Mouse (Mus musculus): ENCODE data around the gene Oaf.

Oaf gene

DNA sequence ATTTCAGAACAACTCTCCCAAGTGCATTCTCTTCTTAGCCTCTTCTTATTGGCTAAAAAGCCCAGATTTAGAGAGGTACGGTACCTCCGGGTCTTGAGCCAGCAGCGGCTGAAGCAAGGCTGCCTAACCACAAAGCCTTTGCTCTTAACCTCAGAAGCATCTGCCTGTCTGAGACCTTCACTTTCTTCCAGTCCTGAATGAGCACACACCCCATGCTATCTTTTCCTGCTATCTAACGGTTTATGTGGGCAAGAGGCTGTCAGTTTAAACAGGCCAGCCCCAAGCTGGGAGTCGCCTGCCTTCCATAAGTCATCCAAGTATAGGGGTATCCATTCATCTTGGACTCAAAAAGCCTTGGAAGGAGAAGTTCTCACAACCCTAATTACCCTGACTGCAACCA lies 2.7 kb upstream of the Oaf start:
- DNase-seq = no peak

DNA sequence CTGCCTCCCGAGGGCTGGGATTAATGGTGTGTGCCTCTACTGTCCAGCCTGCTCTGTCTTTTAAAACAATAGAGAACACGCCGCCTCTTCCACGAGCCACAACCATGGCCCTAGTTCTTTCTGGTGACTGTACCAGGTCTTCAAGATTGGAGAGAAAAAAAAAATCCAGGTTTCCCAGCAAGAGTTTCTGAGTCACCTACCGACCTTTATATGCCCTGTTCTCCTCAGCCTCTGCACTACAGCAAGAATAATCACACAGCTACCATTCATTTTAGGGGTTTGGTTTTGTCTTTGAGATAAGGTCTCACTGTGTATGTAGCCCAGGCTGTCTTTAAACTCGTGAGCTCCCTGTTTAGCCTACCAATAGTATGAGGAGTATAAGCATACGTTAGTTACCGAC lies 2.3 kb upstream of the Oaf start:
- no peak for DNase-seq

DNA sequence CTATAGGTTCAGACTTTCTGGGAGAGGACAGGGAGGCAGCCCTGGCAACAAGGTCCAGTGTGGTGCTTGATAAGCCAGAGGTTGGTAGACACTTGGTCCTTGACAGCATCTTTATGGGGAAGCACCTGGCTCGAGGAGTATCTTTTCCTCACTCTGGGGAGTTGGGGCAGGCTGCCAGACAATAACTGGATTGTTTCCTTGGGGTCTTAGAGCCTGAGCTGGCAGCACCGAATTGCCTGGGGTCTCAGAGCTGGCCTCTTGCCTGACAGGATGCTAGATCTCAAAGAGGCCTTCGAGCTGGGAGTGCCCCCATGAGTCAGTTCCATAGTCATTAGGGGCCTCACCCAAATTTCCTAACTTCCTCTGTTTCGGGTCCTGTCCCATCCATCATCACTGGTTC lies 1.6 kb upstream of the Oaf start:
- DNase-seq = no peak

DNA sequence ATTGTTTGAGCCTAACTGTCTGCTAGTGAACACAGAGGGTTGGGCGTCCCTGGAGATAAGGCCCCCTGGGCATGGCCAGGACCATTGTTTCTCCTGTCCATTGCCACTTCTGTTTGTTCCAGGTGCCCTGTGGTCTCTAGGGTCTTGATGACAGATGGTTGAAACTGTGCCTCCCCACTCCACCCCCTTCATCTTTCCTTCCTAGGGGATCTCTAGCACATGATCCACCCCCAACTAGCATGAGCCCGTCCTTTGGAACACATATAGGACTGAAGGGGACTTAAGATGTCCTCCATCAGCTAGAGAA lies 836 bp upstream of the Oaf start:
- no peak for DNase-seq

DNA sequence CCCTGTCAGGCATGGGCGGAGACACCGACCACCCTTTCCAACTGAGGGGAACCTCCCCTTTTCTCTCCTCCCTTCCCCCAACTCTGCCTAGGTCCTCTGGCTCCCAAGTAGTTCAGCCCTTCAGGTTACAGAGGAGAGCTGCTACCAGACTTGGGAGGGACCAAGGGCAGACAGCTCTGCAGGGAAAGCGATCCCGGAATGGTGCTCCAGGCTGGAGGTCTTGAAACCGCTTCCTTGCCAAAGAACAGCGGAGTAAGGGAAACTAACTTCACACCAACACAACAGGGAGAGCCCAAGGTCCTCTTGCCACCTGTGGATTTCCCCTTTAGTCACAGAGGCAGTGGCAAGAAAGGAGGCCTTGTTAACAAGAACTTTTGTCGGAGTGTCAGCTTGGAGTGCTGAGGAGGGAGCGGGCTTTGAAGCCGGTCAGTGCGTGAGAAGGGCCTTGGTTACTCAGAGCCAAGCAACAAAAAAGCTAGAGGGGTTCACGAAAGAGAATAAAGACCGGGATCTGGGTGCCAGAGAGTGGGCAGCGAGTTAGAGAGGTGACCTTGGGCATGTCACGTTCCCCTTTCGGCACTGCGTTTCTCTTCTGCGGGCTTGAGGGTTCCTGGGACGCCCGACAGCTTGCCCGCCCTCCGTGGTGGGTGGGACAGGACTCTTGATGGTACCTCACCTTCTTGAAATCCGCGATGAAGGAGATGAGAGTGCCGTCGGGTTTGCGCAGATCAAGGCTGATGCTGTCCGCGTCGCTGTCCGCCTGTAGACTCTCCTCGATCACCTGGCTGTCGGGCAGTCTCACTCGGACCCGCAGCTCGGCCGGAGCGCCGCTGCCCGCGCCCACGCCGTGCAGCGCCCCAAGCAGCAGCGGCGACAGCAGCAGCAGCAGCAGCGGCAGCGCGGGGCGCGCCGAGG lies 823 bp downstream of the Oaf start:
- DNase-seq = no peak

DNA sequence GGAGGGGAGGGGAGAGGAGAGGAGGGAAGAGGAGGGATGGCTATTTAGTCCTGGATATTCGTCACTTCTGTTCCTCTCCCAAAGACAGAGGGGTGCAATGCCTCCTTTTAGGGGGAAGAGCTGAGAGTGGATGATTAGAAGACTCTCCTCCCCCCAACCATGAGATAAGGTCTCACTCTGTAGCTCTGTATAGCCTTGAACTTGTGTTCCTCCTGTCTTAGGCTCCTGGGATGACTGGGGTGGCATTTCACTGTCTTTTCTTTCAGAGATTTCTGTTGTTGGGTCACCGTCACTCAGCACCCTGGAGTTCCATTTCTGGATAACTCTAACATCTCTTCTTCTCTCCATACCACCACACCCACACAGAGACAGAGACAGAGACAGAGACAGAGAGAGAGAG lies 1.5 kb downstream of the Oaf start:
- DNase-seq = no peak

DNA sequence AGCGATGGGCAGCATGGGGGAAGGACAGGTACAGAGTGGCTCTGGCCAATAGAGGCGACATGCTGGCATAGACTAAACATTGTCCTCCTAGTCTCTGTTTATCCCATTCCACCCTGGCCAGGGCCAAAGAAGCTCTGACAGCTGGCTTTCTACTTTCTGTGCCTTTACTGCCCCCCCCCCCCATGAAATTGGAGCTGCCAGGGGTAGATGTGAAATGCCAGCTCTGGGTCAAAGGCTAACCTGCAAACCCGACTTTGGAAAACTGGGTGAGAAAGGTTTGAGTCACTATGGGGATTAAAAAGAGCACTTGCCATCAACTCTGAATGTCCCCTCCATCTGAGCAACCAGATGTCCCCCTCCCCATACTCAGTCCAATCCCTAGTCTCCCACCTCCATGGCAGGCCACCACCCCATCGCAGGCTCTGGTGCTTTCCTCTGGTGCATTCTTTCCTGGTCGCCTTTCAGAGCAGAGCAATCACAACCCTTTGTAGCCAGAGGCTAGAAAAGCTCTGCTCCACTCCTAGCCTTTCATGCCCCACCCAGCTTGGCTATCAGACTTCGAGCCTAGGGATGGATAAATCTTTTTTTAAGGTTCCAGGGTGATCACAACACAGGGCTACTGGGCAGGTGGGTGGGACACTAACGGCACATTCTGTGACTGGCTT lies 2.5 kb downstream of the Oaf start:
- no peak for DNase-seq

DNA sequence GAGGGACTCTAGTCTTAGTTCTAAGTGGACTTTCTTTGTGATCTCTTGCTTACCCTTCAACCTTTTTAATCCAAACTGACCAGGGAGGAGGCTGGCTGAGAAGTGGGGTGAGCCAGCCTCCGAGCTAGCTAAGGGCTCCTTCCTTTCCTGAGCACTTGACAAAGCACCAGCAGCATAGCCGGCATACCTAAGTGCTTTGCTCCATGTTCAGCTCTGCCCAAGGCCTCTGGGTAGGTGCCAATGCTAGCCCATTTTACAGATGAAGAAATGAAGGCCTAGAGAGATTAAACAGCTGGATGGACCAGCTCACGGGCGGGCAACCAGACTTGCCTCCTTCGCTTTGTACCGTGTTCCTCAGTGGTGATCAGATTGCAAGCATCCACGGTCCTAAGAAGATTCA lies 3.1 kb downstream of the Oaf start:
- no peak for DNase-seq

DNA sequence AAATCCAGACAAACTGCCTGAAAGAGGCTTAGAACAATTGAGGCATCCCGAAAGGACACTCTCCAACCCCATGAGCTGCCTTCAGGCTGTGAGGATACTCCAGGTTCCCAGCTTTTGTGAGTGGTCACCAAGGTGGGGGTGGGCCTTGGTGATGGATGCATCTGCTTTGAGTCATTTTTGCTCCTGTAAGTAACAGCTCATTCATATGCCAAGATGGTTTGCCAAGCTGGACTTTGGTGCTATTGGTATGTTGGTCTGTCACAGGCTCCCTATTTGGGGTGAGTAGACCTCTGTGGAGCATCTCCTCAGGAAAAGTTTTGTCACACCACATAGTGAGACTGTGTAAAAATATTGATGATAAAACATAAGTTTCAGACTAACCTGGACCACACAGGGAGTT lies 3.6 kb downstream of the Oaf start:
- no peak for DNase-seq

DNA sequence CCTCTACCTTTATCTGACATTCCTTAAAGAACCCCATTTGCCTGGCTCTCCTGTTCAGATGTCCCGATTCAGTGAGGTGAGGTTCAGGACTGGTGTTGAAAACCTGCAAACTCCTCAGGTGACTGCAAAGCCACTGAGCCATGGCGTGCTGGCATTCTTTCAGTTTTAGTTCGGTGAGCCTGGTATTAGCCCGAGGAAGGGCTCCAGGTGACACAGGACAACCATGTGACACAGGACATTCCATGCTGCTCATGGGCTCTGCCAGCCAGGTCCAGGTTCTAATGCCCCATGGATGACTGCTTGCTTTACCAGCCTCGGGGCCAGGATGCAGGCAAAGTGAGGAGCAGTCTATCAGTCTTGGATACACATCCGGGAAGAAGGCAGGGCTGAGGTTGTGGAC lies 4.4 kb downstream of the Oaf start:
- peak; percentile 82 for DNase-seq

DNA sequence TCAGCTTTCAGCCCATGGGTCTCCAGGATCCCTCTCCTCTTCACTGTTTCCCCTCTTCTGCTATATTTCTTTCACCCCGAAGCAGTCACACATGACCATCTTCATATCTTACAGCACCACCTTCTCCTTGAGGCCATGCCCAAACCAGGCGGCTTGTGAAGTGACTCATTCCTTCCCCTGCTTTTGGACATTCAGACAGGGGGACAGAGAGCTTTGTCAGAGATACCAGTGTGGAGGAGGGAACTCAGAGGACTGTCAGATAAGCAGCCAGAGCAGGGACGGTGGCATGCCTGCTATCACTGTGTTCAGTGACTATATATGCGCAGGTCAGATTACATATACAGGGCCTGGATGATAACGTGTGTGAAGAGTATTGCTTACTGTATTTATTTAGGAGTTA lies 5.2 kb downstream of the Oaf start:
- DNase-seq = no peak

DNA sequence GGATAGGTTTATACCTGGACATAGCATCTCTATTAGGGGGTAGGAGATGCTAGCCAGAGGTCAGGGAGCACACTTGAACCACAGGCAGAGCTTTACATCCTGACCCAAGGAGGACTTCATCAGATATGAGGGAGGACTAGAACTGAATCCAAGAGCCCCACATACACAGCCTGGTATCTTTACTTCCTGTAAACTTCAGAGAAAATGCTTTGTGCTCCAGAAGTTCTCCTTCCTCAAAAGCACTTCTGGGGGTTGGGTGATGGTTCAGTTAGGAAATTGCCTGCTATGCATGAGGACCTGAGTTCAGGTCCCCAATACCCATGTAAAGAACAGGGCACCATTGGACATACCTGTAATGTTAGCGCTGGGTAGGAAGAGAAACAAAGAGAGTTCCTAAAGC lies 6.2 kb downstream of the Oaf start:
- no peak for DNase-seq

DNA sequence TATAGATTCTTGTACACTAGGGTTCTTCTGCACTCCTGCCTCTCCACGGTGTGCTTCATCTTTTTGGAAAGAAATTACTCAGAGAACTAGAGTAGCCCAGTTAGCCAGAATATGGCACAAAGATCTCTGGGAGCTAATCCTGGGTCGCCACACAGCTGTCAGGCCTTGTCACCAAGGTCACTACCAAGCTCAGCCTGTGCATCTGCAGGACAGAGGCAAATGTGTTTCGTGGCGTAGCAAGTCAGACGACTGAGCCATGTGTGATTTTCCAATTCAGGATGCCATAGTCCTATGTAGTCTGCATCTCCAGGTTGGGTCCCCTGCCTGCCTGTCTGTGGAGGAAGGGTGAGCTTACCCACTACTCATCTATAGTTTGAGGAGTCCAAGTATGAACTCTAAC lies 6.7 kb downstream of the Oaf start:
- no peak for DNase-seq

DNA sequence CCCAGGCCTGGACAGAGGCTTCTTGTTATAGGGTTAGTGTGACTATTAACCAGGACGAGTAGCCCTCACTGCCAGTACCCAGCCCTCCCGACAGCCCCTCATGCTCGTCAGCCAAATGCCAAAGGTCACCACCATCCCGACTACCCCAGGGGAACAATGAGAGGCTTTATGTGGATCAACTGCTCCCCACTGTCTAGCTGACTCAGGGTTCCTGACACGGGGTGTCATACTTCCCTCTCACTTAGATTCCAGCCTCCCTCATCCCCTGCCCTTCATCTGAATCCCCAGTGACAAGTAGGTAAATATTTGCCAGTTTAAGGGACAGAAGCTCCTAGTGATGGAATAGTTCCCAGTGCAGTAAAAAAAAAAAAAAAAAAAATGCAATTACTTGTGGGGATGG lies 7.4 kb downstream of the Oaf start:
- no peak for DNase-seq

DNA sequence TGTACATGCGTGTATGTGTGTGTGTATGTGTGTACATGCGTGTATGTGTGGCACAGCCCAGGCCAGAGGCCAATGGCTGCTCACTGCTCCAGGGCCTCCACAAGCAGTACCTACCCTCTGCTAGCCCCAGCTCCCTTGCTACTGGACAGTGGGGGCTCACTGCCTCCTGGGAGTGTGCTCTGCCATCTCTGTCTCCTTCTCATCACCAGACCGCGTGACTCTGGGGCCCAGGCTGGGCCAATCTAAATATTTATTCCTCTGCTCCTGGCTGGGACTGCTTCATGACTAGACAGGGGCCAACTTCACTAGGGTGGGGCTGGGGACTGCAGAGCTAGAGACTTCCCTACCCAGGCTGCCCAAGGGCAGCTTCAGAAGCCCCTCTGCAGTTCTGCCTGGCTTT lies 7.9 kb downstream of the Oaf start:
- DNase-seq = peak; percentile 47

DNA sequence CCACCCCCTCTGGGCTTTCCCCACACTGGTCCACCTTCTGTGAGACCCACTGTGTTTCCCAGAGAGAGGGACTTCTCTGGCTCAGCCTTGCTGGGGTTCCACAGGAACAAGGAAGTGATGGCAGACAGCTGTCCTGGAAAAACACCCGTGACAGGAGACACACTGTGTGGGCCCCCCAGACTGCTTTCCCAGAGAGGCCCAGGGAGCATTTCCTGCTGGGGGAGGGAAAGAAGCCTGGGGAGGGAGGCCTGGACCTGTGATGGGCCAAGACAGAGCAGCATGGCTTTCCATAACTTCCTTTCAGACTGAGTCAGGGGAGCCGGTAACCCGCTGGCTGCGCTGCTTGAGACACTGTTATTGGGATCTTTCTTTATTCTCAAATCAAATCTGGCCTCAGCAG lies 8.8 kb downstream of the Oaf start:
- DNase-seq = peak; percentile 74

DNA sequence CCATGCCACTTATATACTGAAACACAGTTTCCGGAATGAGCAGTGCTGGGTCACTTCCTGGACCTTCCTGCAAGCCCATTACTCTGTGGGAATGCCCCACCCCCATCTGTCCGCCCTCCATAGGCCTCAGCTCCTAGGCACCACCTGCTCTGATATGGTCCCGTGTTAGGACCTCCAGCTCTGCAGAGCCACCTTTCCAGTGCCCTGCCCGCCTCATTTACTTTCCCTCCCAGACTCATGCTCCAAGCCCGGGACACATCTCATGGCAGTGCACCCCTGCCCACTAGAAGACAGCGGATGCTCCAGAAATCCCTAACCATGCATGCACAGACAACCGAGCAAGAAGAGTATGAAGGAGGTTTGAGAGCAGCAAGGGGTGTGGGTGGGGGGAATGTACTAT lies 9.7 kb downstream of the Oaf start:
- DNase-seq = no peak

DNA sequence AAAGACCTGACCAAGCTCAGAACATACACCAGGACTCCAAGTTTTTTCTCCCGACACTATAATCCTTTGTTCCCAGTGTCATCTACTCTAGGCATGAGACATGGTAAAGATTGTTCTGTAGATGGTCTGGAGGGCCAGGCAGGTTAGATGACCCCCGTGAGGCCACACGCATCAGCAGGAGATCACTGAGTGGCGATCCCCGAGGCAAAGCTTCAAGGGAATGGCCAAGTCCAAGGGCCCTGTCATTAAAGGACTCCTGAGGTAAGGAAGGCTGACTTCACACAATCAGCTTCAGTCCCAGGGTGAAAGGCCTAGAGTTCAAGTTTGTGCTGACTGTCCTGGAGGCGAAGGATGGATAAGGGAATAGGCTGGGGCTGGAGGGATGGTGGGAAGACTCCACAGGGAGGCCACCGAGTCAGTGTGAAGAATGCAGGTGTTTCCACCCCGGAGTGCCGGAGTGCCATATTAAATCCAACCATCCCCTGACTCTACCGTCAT lies 10.3 kb downstream of the Oaf start:
- no peak for DNase-seq

DNA sequence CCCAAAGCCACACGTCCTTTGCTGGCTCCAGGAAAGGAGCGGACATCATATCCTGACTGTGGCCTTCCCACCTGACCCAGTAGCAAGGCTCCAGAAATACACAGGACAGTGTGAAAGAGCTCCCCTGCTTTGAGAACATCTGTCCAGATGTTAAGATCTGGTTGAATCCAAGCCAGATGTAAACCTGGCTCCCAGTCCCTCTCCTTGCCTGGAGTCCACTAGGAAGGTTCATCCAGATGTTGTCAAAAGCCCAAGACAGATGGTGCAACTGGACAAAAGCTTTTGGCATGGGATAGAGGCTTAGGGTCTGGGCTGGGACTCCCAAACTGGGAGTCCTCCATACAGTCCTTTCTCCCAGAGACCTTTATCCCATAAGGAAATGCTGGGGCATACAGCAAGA lies 11.0 kb downstream of the Oaf start:
- no peak for DNase-seq

DNA sequence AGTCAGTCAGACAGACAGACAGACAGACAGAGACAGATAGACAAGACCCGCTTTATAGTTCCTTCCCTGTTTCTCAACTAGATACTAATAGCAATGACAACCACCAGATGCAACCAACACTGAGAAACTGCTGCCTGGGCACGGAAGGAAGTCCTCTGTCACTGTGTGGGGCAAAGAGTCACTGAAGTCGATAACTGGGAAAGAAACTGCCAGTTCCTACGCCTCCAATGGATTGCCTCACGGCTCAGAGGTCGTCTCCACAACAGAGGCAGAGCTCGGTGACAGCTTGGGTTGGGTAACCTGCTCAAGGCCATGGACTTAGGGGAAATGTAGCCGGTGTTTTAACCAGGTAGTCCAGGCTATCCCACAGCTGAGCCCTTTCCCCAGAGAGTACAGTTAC lies 12.1 kb downstream of the Oaf start:
- DNase-seq = no peak

DNA sequence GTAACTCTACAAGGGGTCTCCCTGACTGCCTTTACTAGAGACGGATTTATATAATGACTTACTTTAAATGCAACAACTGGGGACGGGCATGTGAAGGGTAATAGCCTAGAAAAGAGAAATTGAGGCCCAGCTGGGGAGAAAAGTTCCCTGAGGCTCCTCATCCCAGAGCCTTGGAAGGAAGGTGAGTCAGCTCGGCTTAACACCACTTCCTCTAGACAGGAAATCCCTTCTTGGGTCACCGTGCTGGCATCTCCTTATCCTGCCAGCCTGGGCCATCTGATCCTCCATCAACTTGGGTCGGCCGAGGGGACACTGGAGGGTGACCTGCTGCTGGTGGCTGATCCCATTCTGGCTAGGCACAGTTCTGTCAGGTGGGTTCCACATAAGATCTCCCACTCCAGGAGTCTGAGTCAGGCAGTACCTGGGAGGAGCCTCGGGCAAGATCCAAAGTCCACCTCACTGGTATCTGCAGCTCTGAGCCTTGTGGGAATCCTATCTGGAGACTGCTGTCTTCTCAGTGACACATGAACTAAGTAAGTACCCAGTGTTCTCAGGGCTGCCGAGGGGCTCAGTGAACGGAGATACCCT lies 13.0 kb downstream of the Oaf start:
- DNase-seq = peak; percentile 72

DNA sequence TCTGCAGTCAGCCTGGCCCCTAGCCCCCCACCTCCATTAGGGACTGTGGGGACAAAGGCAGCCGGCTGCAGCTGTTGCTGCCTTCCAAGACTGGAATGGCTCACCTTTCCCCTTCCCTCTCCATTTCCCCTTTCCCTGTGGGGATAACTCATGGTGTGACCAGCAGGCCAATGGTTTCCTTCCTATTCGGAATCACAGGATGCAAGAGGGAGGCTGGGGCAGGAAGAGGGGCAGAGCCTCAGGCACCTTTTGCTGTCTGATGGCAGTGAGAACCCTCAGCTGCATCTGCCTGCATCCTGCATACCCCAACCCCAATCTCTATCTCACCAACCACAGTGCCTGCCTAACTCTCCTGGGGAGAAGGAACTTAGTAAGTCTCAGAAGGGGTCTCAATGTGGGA lies 14.2 kb downstream of the Oaf start:
- DNase-seq = no peak

DNA sequence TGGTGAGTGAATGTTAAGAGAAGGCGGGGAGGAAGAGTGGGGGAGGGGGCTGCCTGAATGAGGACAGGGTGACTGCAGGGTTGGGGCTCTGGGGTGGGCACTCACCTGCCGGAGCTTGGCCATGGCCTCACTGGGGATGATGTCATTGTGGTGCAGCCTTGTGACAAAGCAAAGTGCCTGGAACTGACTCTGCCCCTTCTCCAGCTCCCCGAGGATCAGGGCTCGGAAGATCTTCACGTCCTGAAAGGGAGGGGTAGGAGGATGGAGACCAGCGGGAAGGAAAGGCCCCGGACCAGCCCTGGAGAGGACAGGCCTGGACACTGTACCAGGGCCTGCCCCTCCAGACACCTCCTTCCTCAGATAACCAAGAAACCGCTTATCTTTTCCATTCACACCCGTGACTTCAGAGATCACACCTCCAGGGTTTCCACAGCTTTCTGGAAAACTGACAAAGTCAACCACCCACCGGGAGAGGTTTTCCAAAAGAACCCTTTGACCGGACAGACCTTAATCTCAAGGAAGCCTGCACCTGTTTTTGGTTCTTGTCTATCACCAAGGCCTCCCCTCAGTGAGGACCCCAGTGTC lies 14.8 kb downstream of the Oaf start:
- no peak for DNase-seq

DNA sequence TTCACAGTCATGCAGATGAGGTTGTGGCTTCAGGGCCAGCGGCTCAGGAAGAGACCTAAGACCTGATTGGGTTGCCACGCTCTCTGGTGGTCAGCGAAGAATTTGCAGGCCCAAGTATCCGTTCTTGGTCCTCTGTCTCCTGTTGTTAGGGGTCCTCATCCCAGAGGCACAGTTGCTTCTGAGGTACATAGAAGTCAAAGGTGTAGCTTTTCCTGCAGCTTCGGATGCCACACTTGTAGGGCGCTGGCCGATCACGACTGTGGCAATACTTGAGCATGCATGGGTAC lies 17.3 kb downstream of the Oaf start:
- DNase-seq = no peak
